Mouse (Mus musculus): Measurements from ENCODE around the gene Nox3.

Gene Nox3

GRCm38 (mm10) chr17:3696161-3696560, at the start of gene Nox3:
TSS of gene Nox3 (minus strand) at chr17:3696261.
- no peak for ATAC-seq (ENCODE audit: low TSS enrichment)

- no peak for ATAC-seq (ENCODE audit: low TSS enrichment)
Measured at GRCm38 (mm10) chr17:3744402-3744801, 48.3 kb upstream of the Nox3 start.

GRCm38 (mm10) chr17:3736936-3737335, 40.9 kb upstream of the Nox3 start:
- no peak for ATAC-seq (ENCODE audit: low TSS enrichment)

GRCm38 (mm10) chr17:3734286-3734685, 38.2 kb upstream of the Nox3 start:
- ATAC-seq (ENCODE audit: low TSS enrichment), result no peak

GRCm38 (mm10) chr17:3705350-3705930, 9.4 kb upstream of the Nox3 start:
- no peak for ATAC-seq (ENCODE audit: low TSS enrichment)

- peak; percentile 47; the same call in 1 of the 2 replicates for ATAC-seq (ENCODE audit: low TSS enrichment)
Measured at GRCm38 (mm10) chr17:3702320-3702719, 6.3 kb upstream of the Nox3 start.

GRCm38 (mm10) chr17:3692817-3693216, 3.2 kb downstream of the Nox3 start:
- no peak for ATAC-seq (ENCODE audit: low TSS enrichment)

GRCm38 (mm10) chr17:3690499-3691258, 5.4 kb downstream of the Nox3 start:
- no peak for ATAC-seq (ENCODE audit: low TSS enrichment)

GRCm38 (mm10) chr17:3683662-3684061, 12.4 kb downstream of the Nox3 start:
- no peak for ATAC-seq (ENCODE audit: low TSS enrichment)

GRCm38 (mm10) chr17:3669226-3669625, 26.8 kb downstream of the Nox3 start:
- peak; percentile 96 for ATAC-seq (ENCODE audit: low TSS enrichment)

- ATAC-seq (ENCODE audit: low TSS enrichment), result no peak
Measured at GRCm38 (mm10) chr17:3667287-3667686, 28.8 kb downstream of the Nox3 start.

GRCm38 (mm10) chr17:3665321-3665720, 30.7 kb downstream of the Nox3 start:
- no peak for ATAC-seq (ENCODE audit: low TSS enrichment)

- ATAC-seq (ENCODE audit: low TSS enrichment), result no peak
Measured at GRCm38 (mm10) chr17:3659497-3659896, 36.6 kb downstream of the Nox3 start.

- ATAC-seq (ENCODE audit: low TSS enrichment), result no peak
Measured at GRCm38 (mm10) chr17:3650377-3650776, 45.7 kb downstream of the Nox3 start.

- no peak for ATAC-seq (ENCODE audit: low TSS enrichment)
Measured at GRCm38 (mm10) chr17:3643582-3643981, 52.5 kb downstream of the Nox3 start.

GRCm38 (mm10) chr17:3641456-3641855, 54.6 kb downstream of the Nox3 start:
- ATAC-seq (ENCODE audit: low TSS enrichment), result no peak

GRCm38 (mm10) chr17:3638757-3639156, 57.3 kb downstream of the Nox3 start:
- no peak for ATAC-seq (ENCODE audit: low TSS enrichment)

- ATAC-seq (ENCODE audit: low TSS enrichment), result no peak
Measured at GRCm38 (mm10) chr17:3632501-3632900, 63.6 kb downstream of the Nox3 start.

GRCm38 (mm10) chr17:3616329-3617216, 79.5 kb downstream of the Nox3 start:
- no peak for ATAC-seq (ENCODE audit: low TSS enrichment)

GRCm38 (mm10) chr17:3615553-3615952, 80.5 kb downstream of the Nox3 start:
- no peak for ATAC-seq (ENCODE audit: low TSS enrichment)

GRCm38 (mm10) chr17:3611781-3612075, 84.3 kb downstream of the Nox3 start:
- ATAC-seq (ENCODE audit: low TSS enrichment), result no peak

GRCm38 (mm10) chr17:3610928-3611780, 84.9 kb downstream of the Nox3 start:
- ATAC-seq (ENCODE audit: low TSS enrichment), result peak; percentile 74; the same call in 1 of the 2 replicates

All from frontal cortex, adult (tissue).